Mouse (Mus musculus): ENCODE measurements around the gene Eno1. TPM values are rescaled to one million over a fixed set of nuclear protein-coding genes. Genes with fewer than 3 reads are reported as not detected.

The Eno1 gene
- total and polyA plus RNA-seq, 3 experiments = 254 to 5,492 (median 737) TPM

DNA sequence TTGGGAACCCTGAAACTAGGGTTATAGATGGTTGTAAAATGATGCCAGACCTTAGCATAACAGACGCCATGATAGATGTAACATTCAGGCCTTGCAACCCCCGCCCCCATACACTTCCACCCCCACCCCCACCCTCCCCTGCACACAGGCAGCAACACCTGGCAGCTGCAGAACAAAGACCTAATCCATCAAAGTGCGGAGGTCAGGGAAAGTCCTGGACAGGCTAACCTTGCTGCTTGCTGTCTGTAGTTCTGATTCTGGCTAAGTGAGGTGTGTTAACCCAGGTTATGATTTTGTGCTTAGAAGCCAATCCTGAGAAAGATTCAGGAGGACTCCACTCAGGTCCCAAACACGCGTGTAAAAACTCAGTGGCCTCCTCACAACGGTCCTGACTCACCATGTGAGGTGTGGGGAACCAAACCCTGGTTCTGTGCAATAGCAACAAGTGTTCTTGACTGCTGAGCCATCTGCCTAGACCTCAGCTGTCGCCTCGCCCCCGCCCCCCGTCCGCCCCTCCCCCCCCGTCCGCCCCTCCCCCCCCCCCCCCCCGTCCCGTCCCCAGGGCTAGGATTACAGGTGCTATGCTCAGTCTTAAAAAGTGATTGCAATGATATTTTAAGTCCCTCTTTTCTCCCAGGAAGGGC is 6.7 kb upstream of the Eno1 start:
- Histone ChIP-seq H3K79me2 (ENCODE audit: control insufficient read depth, insufficient read depth, low read length, poor library complexity) (no peaks in the 10 kb centered on the region), H3K9ac (ENCODE audit: control insufficient read depth, low read depth, low read length, poor library complexity, severe bottlenecking) (no peak overlapping the region), H3K4me3 (ENCODE audit: control insufficient read depth in 1 of 2, insufficient read depth in 1 of 2, low read depth in 2 of 2, low read length in 2 of 2) (no peak overlapping the region), H3K9me3 (replicated peaks; ENCODE audit: insufficient read depth, low read length) (no peaks in the 10 kb centered on the region), H3K27ac (ENCODE audit: control insufficient read depth, low read depth, low read length) (no peak overlapping the region), H3K27me3 (ENCODE audit: control insufficient read depth in 1 of 2, insufficient read depth in 2 of 2, low read length in 2 of 2) (no peaks in the 10 kb centered on the region), H3K36me3 (ENCODE audit: control insufficient read depth in 1 of 2, insufficient read depth in 2 of 2, low read length in 2 of 2) (peaks cover 0 to 7% of the 10 kb centered on the region in 2 experiments; a peak in 2 of 4 replicates), H3K4me1 (ENCODE audit: control insufficient read depth in 1 of 2, insufficient read depth in 2 of 2, low read length in 2 of 2) (peaks cover 0 to 9% of the 10 kb centered on the region in 2 experiments; a peak in 1 of 4 replicates)
- no peak for TF ChIP-seq NELFE (IDR thresholded peaks at IDR 0.05; ENCODE audit: low read depth, low read length)
- TF ChIP-seq ZKSCAN1 (IDR thresholded peaks at IDR 0.05; ENCODE audit: low read depth, low read length) = no peak
- TF ChIP-seq UBTF (IDR thresholded peaks at IDR 0.05; ENCODE audit: borderline replicate concordance, insufficient read depth, low read depth, low read length) = no peak
- TF ChIP-seq RCOR1 (IDR thresholded peaks at IDR 0.05; ENCODE audit: low read depth, low read length) = no peak
- TF ChIP-seq E2F4 (IDR thresholded peaks at IDR 0.05; ENCODE audit: borderline replicate concordance, low read depth, low read length) = no peak
- no peak for DNase-seq (ENCODE audit: low read depth, low spot score)

DNA sequence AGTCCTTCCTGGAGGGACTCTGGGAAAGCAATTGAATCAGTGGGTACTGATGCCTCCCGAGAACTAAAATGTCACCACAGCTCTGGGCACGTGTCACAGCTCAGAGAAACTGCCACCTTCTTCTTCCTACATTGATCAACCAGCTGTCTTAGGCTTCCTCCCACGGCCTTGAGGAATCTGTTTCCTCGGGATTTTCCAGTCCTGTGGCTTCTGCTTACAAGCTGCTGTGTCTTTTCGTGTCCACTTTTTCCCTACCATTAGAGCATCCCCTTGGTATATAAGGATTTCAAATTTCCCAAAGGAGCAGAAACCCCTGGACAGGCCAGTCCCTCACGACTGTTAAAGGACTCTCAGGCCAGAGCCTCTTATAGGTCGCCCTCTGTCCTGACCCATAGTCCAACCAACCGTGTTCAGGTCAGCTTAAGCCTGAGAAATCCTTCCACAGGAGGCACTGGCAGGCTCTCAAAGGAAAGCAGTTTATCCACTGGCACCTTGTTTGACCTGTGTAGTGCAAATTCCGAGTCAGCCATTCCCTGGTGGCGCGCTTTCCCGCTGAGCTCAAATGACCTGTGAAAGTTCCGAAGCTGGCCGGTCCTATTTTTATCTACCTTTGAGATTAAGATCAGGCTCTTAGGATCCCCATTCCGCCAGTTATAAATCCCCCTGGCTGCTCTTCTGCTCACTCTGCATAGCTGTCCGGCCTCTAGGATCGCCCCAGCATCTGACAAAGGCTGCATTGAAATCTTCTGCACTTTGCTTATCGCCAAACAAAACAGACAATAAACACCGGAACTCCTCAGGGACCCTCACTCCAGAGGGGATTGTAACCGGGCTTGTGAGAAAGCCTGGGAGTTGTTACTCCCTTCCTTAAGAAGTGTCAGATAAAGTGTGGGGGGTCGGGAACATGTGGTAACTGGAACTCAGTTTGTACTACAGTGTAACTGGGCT is 5.8 kb upstream of the Eno1 start:
- Histone ChIP-seq H3K9ac (ENCODE audit: control insufficient read depth, low read depth, low read length, poor library complexity, severe bottlenecking) (no peak overlapping the region), H3K79me2 (ENCODE audit: control insufficient read depth, insufficient read depth, low read length, poor library complexity) (no peaks in the 10 kb centered on the region), H3K36me3 (ENCODE audit: control insufficient read depth in 1 of 2, insufficient read depth in 2 of 2, low read length in 2 of 2) (peaks cover 0 to 11% of the 10 kb centered on the region in 2 experiments; a peak in 2 of 4 replicates), H3K4me3 (ENCODE audit: control insufficient read depth in 1 of 2, insufficient read depth in 1 of 2, low read depth in 2 of 2, low read length in 2 of 2) (no peak overlapping the region), H3K9me3 (replicated peaks; ENCODE audit: insufficient read depth, low read length) (no peaks in the 10 kb centered on the region), H3K27me3 (ENCODE audit: control insufficient read depth in 1 of 2, insufficient read depth in 2 of 2, low read length in 2 of 2) (no peaks in the 10 kb centered on the region), H3K27ac (ENCODE audit: control insufficient read depth, low read depth, low read length) (no peak overlapping the region), H3K4me1 (ENCODE audit: control insufficient read depth in 1 of 2, insufficient read depth in 2 of 2, low read length in 2 of 2) (peaks cover under 1 to 14% of the 10 kb centered on the region in 2 experiments; a peak in 2 of 4 replicates)
- no peak for DNase-seq (ENCODE audit: low read depth, low spot score)
- no peak for TF ChIP-seq TCF12 (IDR thresholded peaks at IDR 0.05; ENCODE audit: low read depth, low read length)
- no peak for TF ChIP-seq MYC (IDR thresholded peaks at IDR 0.05; ENCODE audit: low read depth, low read length)

DNA sequence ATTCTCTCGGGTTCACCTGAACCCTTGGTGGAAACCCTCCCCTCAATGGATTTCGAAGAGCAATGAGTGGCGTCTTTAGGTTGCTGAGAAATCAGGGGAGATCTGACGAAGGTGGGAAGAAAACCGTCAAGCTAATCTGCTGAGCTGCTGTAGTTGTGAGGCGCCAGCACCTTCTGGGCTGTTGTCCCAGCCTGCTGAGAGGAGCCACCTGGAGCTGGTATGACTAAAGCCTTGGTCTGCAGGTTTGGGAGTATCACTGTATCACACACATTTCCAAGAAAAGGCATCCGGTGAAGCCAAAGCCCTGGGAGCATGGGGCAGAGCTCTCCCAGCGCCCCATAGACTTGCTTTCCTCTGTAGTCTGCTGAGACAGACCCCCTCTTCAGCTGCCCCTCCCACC is 4.7 kb upstream of the Eno1 start:
- no peak overlapping the region for H3K27ac ChIP-seq (ENCODE audit: control insufficient read depth, low read depth, low read length)
- no peak overlapping the region for H3K4me3 ChIP-seq (ENCODE audit: control insufficient read depth in 1 of 2, insufficient read depth in 1 of 2, low read depth in 2 of 2, low read length in 2 of 2)
- peaks cover 0 to 13% of the 10 kb centered on the region in 2 experiments; a peak in 2 of 4 replicates for H3K36me3 ChIP-seq (ENCODE audit: control insufficient read depth in 1 of 2, insufficient read depth in 2 of 2, low read length in 2 of 2)
- H3K4me1 ChIP-seq (ENCODE audit: control insufficient read depth in 1 of 2, insufficient read depth in 2 of 2, low read length in 2 of 2) = peaks cover 5 to 14% of the 10 kb centered on the region in 2 experiments
- no peak for TF ChIP-seq CTCF (IDR thresholded peaks at IDR 0.05 in 2 of 3, conservative IDR thresholded peaks at IDR 0.05 in 1 of 3; ENCODE audit: control insufficient read depth in 1 of 3, insufficient read depth in 1 of 3, low read depth in 2 of 3, low read length in 3 of 3, poor library complexity in 1 of 3, severe bottlenecking in 1 of 3)
- TF ChIP-seq USF2 (IDR thresholded peaks at IDR 0.05; ENCODE audit: borderline replicate concordance in 1 of 2, insufficient read depth in 1 of 2, low read depth in 1 of 2, low read length in 2 of 2) = no peak
- TF ChIP-seq UBTF (IDR thresholded peaks at IDR 0.05; ENCODE audit: borderline replicate concordance, insufficient read depth, low read depth, low read length) = no peak
- no peak for TF ChIP-seq RCOR1 (IDR thresholded peaks at IDR 0.05; ENCODE audit: low read depth, low read length)
- H3K9ac ChIP-seq (ENCODE audit: control insufficient read depth, low read depth, low read length, poor library complexity, severe bottlenecking) = no peak overlapping the region
- peaks cover 5% of the 10 kb centered on the region; the same call in 1 of the 2 replicates for H3K79me2 ChIP-seq (ENCODE audit: control insufficient read depth, insufficient read depth, low read length, poor library complexity)
- DNase-seq (ENCODE audit: low read depth, low spot score) = no peak
- H3K9me3 ChIP-seq (replicated peaks; ENCODE audit: insufficient read depth, low read length) = no peaks in the 10 kb centered on the region
- no peaks in the 10 kb centered on the region for H3K27me3 ChIP-seq (ENCODE audit: control insufficient read depth in 1 of 2, insufficient read depth in 2 of 2, low read length in 2 of 2)

Data from MEL (cell line).